ENCODE assay signal across 21 mouse cellular contexts in genomic region chr14:68847609-68848008, GRCm38 (mm10).
A peak's percentile ranks its signal among the peaks of the same experiment; 100 is the strongest.
DNase-seq lines count a peak whose midpoint lies in the region; ATAC-seq and TF ChIP-seq lines count a peak whose summit lies in the region.
"Had no signal": no experiment of that assay in that cellular context is flagged by ENCODE, and none has a peak within 500 bp of the region (broad histone marks: within the 10 kb centered on the region; RNA-seq: fewer than 3 reads in every experiment).

No protein-coding gene starts in this region.

- no peak for TF ChIP-seq CTCF in left cerebral cortex, adult 2 months (IDR thresholded peaks at IDR 0.05)
- TF ChIP-seq CTCF in embryonic fibroblast, embryonic 13.5 days (IDR thresholded peaks at IDR 0.05; ENCODE audit: borderline replicate concordance, insufficient read depth, low read length): no peak

- no peaks in the 10 kb centered on the region for H3K36me3 ChIP-seq in embryonic facial prominence, embryonic 14.5 days (ENCODE audit: control insufficient read depth, insufficient read depth, low read length)
- H3K36me3 ChIP-seq in embryonic facial prominence, embryonic 10.5 days (replicated peaks): no peaks in the 10 kb centered on the region
- H3K36me3 ChIP-seq: embryonic facial prominence, embryonic 15.5 days; heart, embryonic 10.5 days; hindbrain, embryonic 13.5 days had no signal

- no peaks in the 10 kb centered on the region for H3K27me3 ChIP-seq in embryonic facial prominence, embryonic 14.5 days (replicated peaks; ENCODE audit: control insufficient read depth, insufficient read depth, low read length)
- no peaks in the 10 kb centered on the region for H3K27me3 ChIP-seq in embryonic facial prominence, embryonic 10.5 days (replicated peaks; ENCODE audit: low read depth, poor library complexity, severe bottlenecking)
- H3K27me3 ChIP-seq: embryonic facial prominence, embryonic 15.5 days; forebrain, embryonic 13.5 days; hindbrain, embryonic 13.5 days; megakaryocyte, embryonic 14.5 days had no signal

- intact Hi-C loops in left cerebral cortex, postnatal 25 days (cut with DNase I): no loop called here
- intact Hi-C loops in left cerebral cortex, adult 2 months (cut with DNase I): no loop called here

- no peaks in the 10 kb centered on the region for H3K4me1 ChIP-seq in embryonic facial prominence, embryonic 14.5 days (ENCODE audit: control insufficient read depth, insufficient read depth, low read length)
- H3K4me1 ChIP-seq in embryonic facial prominence, embryonic 10.5 days: no peaks in the 10 kb centered on the region
- peaks cover 6% of the 10 kb centered on the region for H3K4me1 ChIP-seq in embryonic fibroblast, embryonic 13.5 days (ENCODE audit: control insufficient read depth, insufficient read depth, low read length)
- H3K4me1 ChIP-seq: embryonic facial prominence, embryonic 15.5 days; forebrain, embryonic 13.5 days; hindbrain, embryonic 13.5 days; megakaryocyte, embryonic 14.5 days had no signal

- ATAC-seq in embryonic facial prominence, embryonic 14.5 days (ENCODE audit: low read depth): no peak
- no peak for ATAC-seq in erythroid progenitor cell, adult 5-6 weeks (replicated peaks; ENCODE audit: low FRiP score, poor library complexity, severe bottlenecking)
- ATAC-seq: forebrain, embryonic 13.5 days; inflammation-experienced regulatory T-cells, adult 6 months; liver, postnatal 0 days had no signal

- no peaks in the 10 kb centered on the region for H3K9me3 ChIP-seq in embryonic facial prominence, embryonic 14.5 days (ENCODE audit: control insufficient read depth, low read length)
- no peaks in the 10 kb centered on the region for H3K9me3 ChIP-seq in embryonic facial prominence, embryonic 10.5 days
- H3K9me3 ChIP-seq: embryonic facial prominence, embryonic 15.5 days; forebrain, embryonic 13.5 days; heart, embryonic 10.5 days; hindbrain, embryonic 13.5 days; megakaryocyte, embryonic 14.5 days had no signal

- peak; percentile 44 for DNase-seq in embryonic facial prominence, embryonic 14.5 days (ENCODE audit: low spot score)
- DNase-seq in embryonic facial prominence, embryonic 10.5 days (ENCODE audit: low spot score): no peak
- DNase-seq in left cerebral cortex, postnatal 25 days (ENCODE audit: low spot score in 2 of 2): peak; percentile 10 to 78
- DNase-seq in left cerebral cortex, adult 2 months (ENCODE audit: extremely low spot score in 1 of 2, low spot score in 2 of 2): no peak
- DNase-seq in 3T3-L1 (ENCODE audit: low read depth, low spot score): peak; percentile 94
- DNase-seq: adrenal gland, adult 8-10 months; cerebellum, adult 9-11 months; gastrocnemius, adult 2 months; kidney, adult 8-10 months; kidney, postnatal 25 days; liver, postnatal 0 days; spleen, adult 18-20 months; thymus, postnatal 25 days had no signal

- H3K27ac ChIP-seq in embryonic facial prominence, embryonic 14.5 days (replicated peaks; ENCODE audit: low read depth, low read length): no peak overlapping the region
- H3K27ac ChIP-seq in embryonic facial prominence, embryonic 10.5 days (replicated peaks): no peak overlapping the region
- H3K27ac ChIP-seq in left cerebral cortex, adult 2 months: no peak overlapping the region
- H3K27ac ChIP-seq in embryonic fibroblast, embryonic 13.5 days (ENCODE audit: insufficient read depth, low read length): peak overlapping the region; percentile 7
- H3K27ac ChIP-seq: embryonic facial prominence, embryonic 15.5 days; forebrain, embryonic 13.5 days; gastrocnemius, adult 2 months; heart, embryonic 10.5 days; hindbrain, embryonic 13.5 days had no signal

- TF ChIP-seq POLR2A in embryonic fibroblast, embryonic 13.5 days (IDR thresholded peaks at IDR 0.05; ENCODE audit: low read depth, low read length): no peak

- H3K9ac ChIP-seq in embryonic facial prominence, embryonic 14.5 days (ENCODE audit: low read depth, low read length): no peak overlapping the region
- H3K9ac ChIP-seq: embryonic facial prominence, embryonic 15.5 days; forebrain, embryonic 13.5 days; hindbrain, embryonic 13.5 days; liver, postnatal 0 days had no signal

- no peak overlapping the region for H3K4me2 ChIP-seq in embryonic facial prominence, embryonic 14.5 days (ENCODE audit: low read depth, low read length)
- H3K4me2 ChIP-seq: embryonic facial prominence, embryonic 15.5 days; forebrain, embryonic 13.5 days; hindbrain, embryonic 13.5 days had no signal

- H3K4me3 ChIP-seq in embryonic facial prominence, embryonic 14.5 days (ENCODE audit: low read depth, low read length): no peak overlapping the region
- no peak overlapping the region for H3K4me3 ChIP-seq in embryonic facial prominence, embryonic 10.5 days
- no peak overlapping the region for H3K4me3 ChIP-seq in left cerebral cortex, adult 2 months
- no peak overlapping the region for H3K4me3 ChIP-seq in embryonic fibroblast, embryonic 13.5 days (ENCODE audit: insufficient read depth, low read length)
- H3K4me3 ChIP-seq: embryonic facial prominence, embryonic 15.5 days; forebrain, embryonic 13.5 days; gastrocnemius, adult 2 months; heart, embryonic 10.5 days; hindbrain, embryonic 13.5 days; megakaryocyte, embryonic 14.5 days had no signal

Comparison
In these comparisons a context has a peak if more than half of its experiments do, and no peak if none do; other contexts are left out.
1. DNase-seq: peak in embryonic facial prominence, embryonic 14.5 days (single experiment), left cerebral cortex, postnatal 25 days (2 of 2) and 3T3-L1 (single experiment); none in embryonic facial prominence, embryonic 10.5 days (single experiment) and left cerebral cortex, adult 2 months (0 of 2).